Mouse (Mus musculus) right cerebral cortex, adult 2 months (tissue): ENCODE measurements around the gene Adat3.
"Not testable (repeated sequence)": the region's sequence is repeated elsewhere in the genome, so short reads cannot be mapped to it uniquely, and the experiment has no call there.

ENCODE experiments used
- DNase-seq, 2 experiments: peaks; one replicate each; pipeline ENCODE4 v3.0.0; 2021 to 2022; ENCODE audit warnings: low spot score in 2 of 2

Gene Adat3

GRCm38 (mm10) chr10:80578131-80578750, 24.4 kb upstream of the Adat3 start:
- peak; percentile 50 to 66 for DNase-seq

- peak in 1 of 2 experiments; percentile 59 for DNase-seq
These were observed 23.8 kb upstream of the Adat3 start for GRCm38 (mm10) chr10:80578911-80579310.

DNA sequence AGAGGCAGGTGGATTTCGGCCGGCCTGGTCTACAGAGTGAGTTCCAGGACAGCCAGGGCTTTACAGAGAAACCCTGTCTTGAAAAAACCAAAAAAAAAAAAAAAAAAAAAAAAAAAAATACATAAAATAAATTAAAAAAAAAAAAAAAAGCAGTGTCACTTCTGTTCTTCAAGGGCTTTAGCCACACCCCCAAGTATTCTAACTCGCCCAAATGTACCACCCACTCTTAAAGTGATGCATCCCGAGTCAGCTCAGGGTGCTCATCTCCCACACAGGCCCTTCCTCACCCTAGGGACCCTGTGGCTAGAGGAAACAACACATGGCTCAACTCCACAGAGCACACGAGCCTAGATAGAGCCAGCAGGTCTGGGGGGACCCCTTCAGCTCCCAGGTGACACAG, 19.6 kb upstream of the Adat3 start:
- DNase-seq, result no peak

- no peak for DNase-seq
These were observed 18.6 kb upstream of the Adat3 start for GRCm38 (mm10) chr10:80584045-80584488.

GRCm38 (mm10) chr10:80584642-80585552, 17.8 kb upstream of the Adat3 start:
- DNase-seq, result no peak

DNA sequence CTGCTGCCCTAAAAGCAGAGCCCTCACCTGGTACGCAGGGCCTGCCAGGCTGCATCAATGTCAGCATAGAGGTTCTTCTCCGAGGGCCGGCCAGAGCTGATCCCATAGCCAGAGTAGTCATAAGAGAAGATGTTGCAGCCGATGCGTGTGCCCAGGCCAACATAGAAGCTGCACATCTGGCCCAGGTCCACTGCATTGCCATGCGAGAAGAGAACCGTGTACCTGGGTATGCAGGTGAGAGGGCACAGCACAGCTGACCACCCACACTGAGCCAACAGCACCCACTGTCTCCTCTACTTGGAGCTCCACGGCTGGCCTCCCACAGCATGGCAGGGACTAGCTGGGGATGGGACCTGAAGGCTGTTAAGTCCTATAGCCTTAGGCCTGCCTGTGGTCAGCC, 17.1 kb upstream of the Adat3 start:
- DNase-seq, result no peak

GRCm38 (mm10) chr10:80586407-80587304, 16.0 kb upstream of the Adat3 start:
- no peak for DNase-seq

- DNase-seq, result no peak
These were observed 15.4 kb upstream of the Adat3 start for GRCm38 (mm10) chr10:80587305-80587657.

GRCm38 (mm10) chr10:80589127-80589878, 13.4 kb upstream of the Adat3 start:
- DNase-seq, result peak in 1 of 2 experiments; percentile 44

- DNase-seq, result peak; percentile 89 to 90
These were observed 12.5 kb upstream of the Adat3 start, which contains the start of gene Abhd17a for GRCm38 (mm10) chr10:80589879-80590854. TSS of gene Abhd17a (minus strand) at chr10:80590341.

DNA sequence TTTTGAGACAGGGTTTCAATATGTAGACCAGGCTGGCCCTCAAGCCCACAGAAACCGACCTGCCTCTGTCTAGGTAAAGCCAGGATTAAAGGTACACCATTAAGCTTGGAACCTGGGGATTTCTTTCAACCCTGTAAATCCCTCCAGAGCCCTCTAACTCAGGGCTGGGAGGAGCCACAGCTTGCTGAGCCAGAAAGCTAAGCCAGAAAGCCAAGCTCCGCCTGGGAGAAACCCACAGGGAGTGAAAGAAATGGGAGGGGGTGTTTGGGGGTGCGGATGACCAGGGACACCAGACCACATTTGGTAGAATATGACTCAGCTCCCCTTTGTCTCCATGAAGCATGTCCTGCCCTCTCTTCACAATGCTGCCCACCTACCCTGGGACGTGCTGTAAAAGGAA, 6.4 kb upstream of the Adat3 start:
- DNase-seq, result no peak

DNA sequence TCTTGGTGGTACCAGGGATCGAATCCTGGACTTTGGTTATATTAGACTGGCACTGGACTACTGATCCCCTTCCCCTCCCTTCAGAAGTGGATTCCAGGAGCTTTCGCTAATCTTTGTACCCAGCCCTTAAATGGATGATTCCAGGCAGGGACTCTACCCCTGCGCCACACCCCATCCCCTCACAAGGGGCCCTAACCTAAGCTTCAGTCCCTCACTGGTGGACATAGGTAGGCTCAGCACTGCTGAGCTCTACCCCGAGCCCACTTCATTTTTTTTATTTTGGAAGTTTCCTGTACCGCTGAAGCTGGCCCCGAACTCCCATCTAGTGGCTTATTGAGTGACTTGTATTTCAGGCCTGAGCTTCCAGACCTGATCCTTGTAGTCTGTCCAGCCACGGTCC, 684 bp downstream of the Adat3 start:
- no peak for DNase-seq

DNA sequence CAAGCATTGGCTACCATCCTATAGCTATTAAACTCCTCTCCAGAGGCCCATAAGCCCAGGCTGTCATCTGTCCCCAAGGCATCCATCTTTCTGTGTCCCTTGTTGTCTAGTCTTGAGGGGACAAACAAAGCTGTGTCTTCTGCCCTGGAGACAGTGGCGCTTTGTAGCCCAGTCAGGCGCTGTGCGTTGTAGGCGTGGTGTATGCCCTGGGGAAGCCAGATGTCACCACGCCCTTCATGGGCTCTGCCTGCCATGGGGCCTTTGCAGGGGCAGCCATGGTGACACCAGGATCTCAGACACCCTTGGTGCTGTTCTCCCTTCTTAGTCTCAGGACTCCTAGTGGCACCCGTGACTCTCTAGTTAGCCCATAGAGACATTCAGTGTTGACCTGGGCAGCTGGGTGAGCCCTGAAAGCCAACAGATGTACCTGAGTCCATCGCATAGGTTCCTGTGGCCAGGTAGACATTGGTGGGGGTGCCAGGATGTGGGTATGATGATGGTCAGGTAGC, 1.4 kb downstream of the Adat3 start:
- no peak for DNase-seq

DNA sequence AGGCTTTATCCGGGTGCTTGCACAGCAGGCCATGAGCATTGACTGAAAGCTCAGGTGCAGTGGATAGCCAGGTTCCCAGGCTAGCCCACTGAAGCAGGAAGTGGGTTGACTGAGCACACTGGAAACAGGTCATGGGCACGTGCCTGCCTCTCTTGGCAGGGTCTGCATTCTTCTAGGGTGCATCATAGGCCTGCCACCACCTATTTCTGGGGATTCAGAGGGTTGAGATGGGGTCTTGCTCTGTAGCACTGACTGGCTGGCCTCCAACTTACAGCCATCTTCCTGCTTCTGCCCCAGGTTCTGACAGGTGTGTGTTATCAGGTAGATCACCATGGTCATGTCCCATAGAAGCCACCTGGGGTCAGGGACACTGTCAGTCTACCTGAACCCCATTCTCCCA, 2.3 kb downstream of the Adat3 start:
- no peak for DNase-seq

GRCm38 (mm10) chr10:80605721-80606120, 3.0 kb downstream of the Adat3 start, which contains the start of gene Gm49322:
TSS of gene Gm49322 (plus strand) at chr10:80606021.
- DNase-seq, result not testable (repeated sequence)

GRCm38 (mm10) chr10:80606306-80606705, 3.6 kb downstream of the Adat3 start:
- no peak for DNase-seq

DNA sequence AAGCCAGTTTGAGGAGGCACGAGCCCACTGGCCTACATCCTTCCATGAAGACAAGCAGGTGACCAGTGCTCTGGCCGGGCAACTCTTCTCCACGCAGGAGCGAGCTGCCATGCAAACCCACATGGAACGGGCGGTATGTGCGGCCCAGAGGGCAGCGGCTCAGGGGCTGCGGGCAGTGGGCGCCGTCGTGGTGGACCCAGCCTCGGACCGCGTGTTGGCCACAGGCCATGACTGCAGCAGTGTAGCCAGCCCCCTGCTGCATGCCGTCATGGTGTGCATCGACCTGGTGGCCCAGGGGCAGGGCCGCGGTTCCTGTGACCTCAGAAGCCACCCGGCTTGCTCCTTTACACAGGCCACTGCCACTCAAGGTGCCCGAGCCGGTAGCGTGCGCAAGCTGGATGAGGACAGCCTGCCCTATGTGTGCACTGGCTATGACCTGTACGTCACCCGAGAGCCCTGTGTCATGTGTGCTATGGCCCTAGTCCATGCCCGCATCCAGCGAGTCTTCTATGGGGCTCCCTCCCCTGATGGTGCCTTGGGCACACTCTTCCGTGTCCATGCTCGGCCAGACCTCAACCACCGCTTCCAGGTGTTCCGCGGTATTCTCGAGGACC, 4.2 kb downstream of the Adat3 start:
- DNase-seq, result no peak

DNA sequence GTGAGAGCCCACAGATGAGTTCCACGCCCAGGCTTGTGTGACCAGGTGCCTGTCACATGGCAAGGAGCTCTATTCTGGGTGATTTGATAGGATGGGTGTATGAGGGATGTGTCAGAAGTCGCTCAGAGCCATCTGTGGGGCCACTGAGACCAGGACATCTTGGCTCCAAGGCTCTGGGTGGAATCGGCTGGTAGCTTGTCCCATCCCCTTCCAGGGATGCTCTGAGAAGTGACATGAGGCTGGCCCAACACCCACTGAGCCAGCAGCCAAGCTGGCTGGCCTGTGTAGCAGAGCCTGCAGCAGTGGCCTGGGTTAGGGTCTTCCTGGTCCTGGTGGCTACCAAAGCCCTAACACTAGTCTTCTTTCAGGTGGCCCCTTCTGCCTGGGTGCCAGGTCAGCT, 5.8 kb downstream of the Adat3 start:
- DNase-seq, result no peak

DNA sequence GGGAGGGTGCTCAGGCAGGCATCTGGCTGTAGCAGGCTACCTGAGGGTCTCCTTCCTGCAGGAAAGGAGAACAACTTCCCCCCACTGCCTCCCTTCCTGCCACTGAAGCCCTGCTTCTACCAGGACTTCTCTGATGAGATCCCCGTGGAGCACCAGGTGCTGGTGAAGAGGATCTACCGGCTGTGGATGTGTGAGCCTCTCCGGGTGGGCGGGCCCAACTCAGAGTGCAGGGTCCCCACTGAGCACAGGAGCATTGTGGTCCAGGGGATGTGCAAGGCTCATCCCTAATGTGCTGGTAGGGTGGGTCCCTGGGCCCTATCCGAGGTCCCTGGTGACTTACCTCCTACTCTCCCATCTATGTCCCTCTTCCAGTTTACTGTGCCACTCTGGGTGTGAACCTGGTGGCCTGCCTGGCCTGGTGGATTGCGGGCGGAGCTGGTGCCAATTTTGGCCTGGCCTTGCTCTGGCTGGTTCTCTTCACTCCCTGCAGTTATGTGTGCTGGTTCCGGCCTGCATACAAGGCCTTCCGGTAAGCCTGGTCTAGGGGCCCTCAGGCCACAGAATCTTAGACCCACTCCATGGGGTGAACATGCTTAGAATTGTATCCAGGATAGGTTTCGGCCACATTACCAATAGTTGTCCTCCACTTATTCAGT, 6.7 kb downstream of the Adat3 start:
- DNase-seq, result no peak
